ENCODE assay signal across 8 mouse cellular contexts in genomic region chr7:19561765-19562642, GRCm38 (mm10). TPM values are rescaled to one million over a fixed set of nuclear protein-coding genes. Genes with fewer than 3 reads are reported as not detected.
DNase-seq lines count a peak whose midpoint lies in the region; ATAC-seq and TF ChIP-seq lines count a peak whose summit lies in the region.

No protein-coding gene starts in this region.

- peak; percentile 61 for TF ChIP-seq POLR2A in thymus, adult 2 months (IDR thresholded peaks at IDR 0.05; ENCODE audit: control insufficient read depth, extremely low read depth, insufficient read depth, low read length, poor library complexity)

- peak; percentile 71 for ATAC-seq in frontal cortex, adult (ENCODE audit: low TSS enrichment)
- ATAC-seq in lung, embryonic 16.5 days (ENCODE audit: low read depth), result peak; percentile 91

- H3K27ac ChIP-seq in hindbrain, embryonic 10.5 days, result peak overlapping the region; percentile 98
- peak overlapping the region; percentile 88 for H3K27ac ChIP-seq in lung, embryonic 16.5 days (ENCODE audit: low read length)
- H3K27ac ChIP-seq in thymus, adult 2 months (ENCODE audit: control insufficient read depth, insufficient read depth, low read length), result peak overlapping the region; percentile 67; the same call in 1 of the 2 replicates

- no peaks in the 10 kb centered on the region for H3K27me3 ChIP-seq in hindbrain, embryonic 10.5 days (ENCODE audit: insufficient read depth, poor library complexity, severe bottlenecking)
- H3K27me3 ChIP-seq in lung, embryonic 16.5 days (ENCODE audit: control insufficient read depth, insufficient read depth, low read depth, low read length), result no peaks in the 10 kb centered on the region
- H3K27me3 ChIP-seq in thymus, adult 2 months (ENCODE audit: control insufficient read depth, insufficient read depth, low read length), result no peaks in the 10 kb centered on the region

- WGBS in hindbrain, embryonic 10.5 days, result under 1% methylated on average over 102 of the region's 102 CpGs
- WGBS in lung, embryonic 16.5 days, result under 1% methylated on average over 102 of the region's 102 CpGs
- WGBS in thymus, adult 2 months, result under 1% methylated on average over 102 of the region's 102 CpGs

- peak overlapping the region; percentile 95 for H3K9ac ChIP-seq in lung, embryonic 16.5 days (ENCODE audit: low read length)

- TF ChIP-seq CTCF in thymus, adult 2 months (IDR thresholded peaks at IDR 0.05; ENCODE audit: borderline replicate concordance, control insufficient read depth, extremely low read depth, insufficient read depth, low read length, poor library complexity), result no peak

- peak; percentile 96 for DNase-seq in Muller cell, postnatal 12 days (ENCODE audit: inconsistent ontology term)
- peak; percentile 90 for DNase-seq in cerebellum, adult 9-10 months
- peak; percentile 95 for DNase-seq in hindbrain, embryonic 10.5 days (ENCODE audit: low spot score)
- DNase-seq in layer of hippocampus, adult 9-11 months, result peak; percentile 84
- peak; percentile 80 for DNase-seq in ovary, adult 18-20 months (ENCODE audit: low spot score)
- DNase-seq in thymus, adult 2 months, result peak; percentile 83

- peaks cover 56% of the 10 kb centered on the region for H3K4me1 ChIP-seq in hindbrain, embryonic 10.5 days (replicated peaks)
- peaks cover 36% of the 10 kb centered on the region for H3K4me1 ChIP-seq in lung, embryonic 16.5 days (replicated peaks; ENCODE audit: control insufficient read depth, insufficient read depth, low read length)
- H3K4me1 ChIP-seq in thymus, adult 2 months (replicated peaks; ENCODE audit: control insufficient read depth, insufficient read depth, low read length), result peaks cover 27% of the 10 kb centered on the region

- H3K9me3 ChIP-seq in hindbrain, embryonic 10.5 days, result peaks cover 10% of the 10 kb centered on the region
- no peaks in the 10 kb centered on the region; the same call in 1 of the 2 replicates for H3K9me3 ChIP-seq in lung, embryonic 16.5 days (ENCODE audit: control insufficient read depth, low read length)

- H3K4me3 ChIP-seq in hindbrain, embryonic 10.5 days, result peak overlapping the region; percentile 100
- peak overlapping the region; percentile 96 for H3K4me3 ChIP-seq in lung, embryonic 16.5 days (ENCODE audit: low read length)
- peak overlapping the region; percentile 96 for H3K4me3 ChIP-seq in thymus, adult 2 months (ENCODE audit: control insufficient read depth, insufficient read depth, low read length)

- H3K4me2 ChIP-seq in lung, embryonic 16.5 days (ENCODE audit: low read depth, low read length), result peak overlapping the region; percentile 72

- peaks cover 44% of the 10 kb centered on the region for H3K36me3 ChIP-seq in hindbrain, embryonic 10.5 days
- H3K36me3 ChIP-seq in lung, embryonic 16.5 days (ENCODE audit: control insufficient read depth, insufficient read depth, low read length), result peaks cover 18% of the 10 kb centered on the region
- H3K36me3 ChIP-seq in thymus, adult 2 months (ENCODE audit: control insufficient read depth, insufficient read depth, low read length), result no peaks in the 10 kb centered on the region

RNA-seq across cellular contexts. Expression of gene Ppp1r37, which starts 0.9 kb away (rescaled TPM):
- polyA plus RNA-seq in hindbrain, embryonic 10.5 days (2016; fragmentation: Nextera tagmentation; extraction: Ambion mirVana), result 22.6 and 30.4 TPM in 2 replicates
- 18.3 and 21.4 TPM in 2 replicates for polyA plus RNA-seq in lung, embryonic 16.5 days (2015; fragmentation: Nextera tagmentation; extraction: Ambion mirVana)
- polyA plus RNA-seq in thymus, adult 2 months (2012; rRNA removed), result 130 and 137 TPM in 2 replicates

RNA-seq across cellular contexts. Expression of gene Zfp296, which starts 15.1 kb away (rescaled TPM):
- polyA plus RNA-seq in hindbrain, embryonic 10.5 days (2016; fragmentation: Nextera tagmentation; extraction: Ambion mirVana), result 0.22 and 0.72 TPM in 2 replicates
- polyA plus RNA-seq in lung, embryonic 16.5 days (2015; fragmentation: Nextera tagmentation; extraction: Ambion mirVana), result 0.40 and 0.57 TPM in 2 replicates
- polyA plus RNA-seq in thymus, adult 2 months (2012; rRNA removed), result 4.5 and 4.7 TPM in 2 replicates

RNA-seq across cellular contexts. Expression of gene Gemin7, which starts 15.4 kb away (rescaled TPM):
- polyA plus RNA-seq in hindbrain, embryonic 10.5 days (2016; fragmentation: Nextera tagmentation; extraction: Ambion mirVana), result 177 and 188 TPM in 2 replicates
- polyA plus RNA-seq in lung, embryonic 16.5 days (2015; fragmentation: Nextera tagmentation; extraction: Ambion mirVana), result 156 and 170 TPM in 2 replicates
- 121 and 130 TPM in 2 replicates for polyA plus RNA-seq in thymus, adult 2 months (2012; rRNA removed)

RNA-seq across cellular contexts. Expression of gene Clasrp, which starts 42.3 kb away (rescaled TPM):
- 57.5 and 68.8 TPM in 2 replicates for polyA plus RNA-seq in hindbrain, embryonic 10.5 days (2016; fragmentation: Nextera tagmentation; extraction: Ambion mirVana)
- polyA plus RNA-seq in lung, embryonic 16.5 days (2015; fragmentation: Nextera tagmentation; extraction: Ambion mirVana), result 41.4 and 43.5 TPM in 2 replicates
- 240 and 315 TPM in 2 replicates for polyA plus RNA-seq in thymus, adult 2 months (2012; rRNA removed)

RNA-seq across cellular contexts. Expression of gene Nkpd1, which starts 44.4 kb away (rescaled TPM):
- polyA plus RNA-seq in hindbrain, embryonic 10.5 days (2016; fragmentation: Nextera tagmentation; extraction: Ambion mirVana), result 0.09 and 0.10 TPM in 2 replicates
- polyA plus RNA-seq in lung, embryonic 16.5 days (2015; fragmentation: Nextera tagmentation; extraction: Ambion mirVana), result 0.16 TPM in 1 of 2 replicates, not detected in the other
- polyA plus RNA-seq in thymus, adult 2 months (2012; rRNA removed), result 1.1 and 1.2 TPM in 2 replicates

Comparison
In these comparisons a context has a peak if more than half of its experiments do, and no peak if none do; other contexts are left out.
1. Peak in every context shown above with its lines: DNase-seq, ATAC-seq, H3K4me3 ChIP-seq and H3K27ac ChIP-seq.